Mouse (Mus musculus): ENCODE data around the gene Clk1. TPM values are rescaled to one million over a fixed set of nuclear protein-coding genes. Genes with fewer than 3 reads are reported as not detected.

Clk1 gene
- polyA plus RNA-seq (2014; fragmentation: Nextera tagmentation; extraction: Ambion mirVana), result 166 and 176 TPM in 2 replicates

DNA sequence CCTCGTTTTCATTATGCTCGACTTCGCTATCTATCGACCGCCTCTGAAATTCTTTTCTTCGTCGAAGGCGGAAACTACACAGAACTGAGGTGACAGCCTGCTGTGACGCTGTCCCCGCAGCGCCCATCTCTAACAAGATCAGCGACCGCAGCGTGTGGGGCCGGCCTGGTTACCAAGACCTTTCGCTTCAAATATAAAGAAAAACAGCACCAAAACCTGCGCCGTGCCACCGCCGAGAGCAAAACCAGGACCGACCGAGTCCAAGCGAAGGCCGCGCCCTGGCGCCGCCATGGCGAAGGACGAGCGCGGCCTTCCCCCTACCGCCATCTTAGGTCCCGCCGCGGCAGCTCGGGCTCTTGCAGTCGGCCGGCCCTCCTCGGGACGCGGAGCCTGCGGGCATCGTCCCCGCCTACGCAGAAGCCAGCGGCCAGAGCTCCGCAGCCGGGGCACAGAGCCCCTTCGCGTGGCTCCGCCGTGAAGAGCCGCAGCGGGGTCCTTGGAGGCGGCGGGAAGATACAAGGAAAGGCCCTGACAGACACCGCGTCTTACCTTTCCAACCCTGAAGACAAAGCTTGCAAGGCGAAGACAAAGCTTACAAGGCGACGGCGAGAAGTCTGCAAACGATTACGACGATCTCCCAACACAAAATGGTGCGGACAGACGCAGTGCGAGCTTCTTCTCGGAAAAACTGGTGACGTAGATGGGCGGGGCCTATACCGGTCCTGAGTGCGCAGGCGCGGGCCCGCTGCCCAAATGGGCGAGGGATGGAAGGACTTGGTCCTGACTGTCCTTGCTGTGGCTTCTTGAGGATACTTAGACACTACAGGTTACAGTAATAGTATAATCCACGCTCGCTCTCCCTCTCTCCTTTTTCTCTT, at the start of gene Clk1:
TSS of gene Clk1 (minus strand) at position 696 of the 878 bp plus-strand sequence.
- Histone ChIP-seq H3K36me3 (ENCODE audit: control insufficient read depth, insufficient read depth, low read length) (peaks cover 13% of the 10 kb centered on the region), H3K4me2 (ENCODE audit: low read depth, severe bottlenecking) (peak within 1 kb of the TSS; percentile 52), H3K9me3 (ENCODE audit: control insufficient read depth, low read length) (no peaks in the 10 kb centered on the region), H3K27me3 (ENCODE audit: control insufficient read depth, insufficient read depth, low read length) (no peaks in the 10 kb centered on the region), H3K27ac (replicated peaks; ENCODE audit: low read depth, low read length) (peak within 1 kb of the TSS; percentile 92), H3K4me1 (ENCODE audit: control insufficient read depth, insufficient read depth, low read length) (0 out of 2 replicates have a peak, but pooled peaks cover 4% of the 10 kb centered on the region), H3K4me3 (ENCODE audit: low read depth, low read length) (peak within 1 kb of the TSS; percentile 91), H3K9ac (ENCODE audit: low read length) (peak within 1 kb of the TSS; percentile 99)
- WGBS, result under 1% methylated on average over 79 of the region's 79 CpGs
- ATAC-seq (ENCODE audit: insufficient number of reproducible peaks, low FRiP score, low TSS enrichment, low read depth) (peak; percentile 93), DNase-seq (ENCODE audit: low spot score) (peak; percentile 96)

GRCm38 (mm10) chr1:58465561-58465960, 41.7 kb upstream of the Clk1 start:
- ATAC-seq (ENCODE audit: insufficient number of reproducible peaks, low FRiP score, low TSS enrichment, low read depth) (no peak), DNase-seq (ENCODE audit: low spot score) (no peak)
- no peak overlapping the region for H3K9ac ChIP-seq (ENCODE audit: low read length)
- H3K4me1 ChIP-seq (ENCODE audit: control insufficient read depth, insufficient read depth, low read length), result no peaks in the 10 kb centered on the region
- no peak overlapping the region for H3K27ac ChIP-seq (replicated peaks; ENCODE audit: low read depth, low read length)
- H3K36me3 ChIP-seq (ENCODE audit: control insufficient read depth, insufficient read depth, low read length), result peaks cover 25% of the 10 kb centered on the region; the same call in 1 of the 2 replicates
- WGBS, result 92% methylated on average over 4 of the region's 4 CpGs
- no peak overlapping the region for H3K4me2 ChIP-seq (ENCODE audit: low read depth, severe bottlenecking)
- no peaks in the 10 kb centered on the region for H3K9me3 ChIP-seq (ENCODE audit: control insufficient read depth, low read length)
- H3K4me3 ChIP-seq (ENCODE audit: low read depth, low read length), result no peak overlapping the region
- no peaks in the 10 kb centered on the region for H3K27me3 ChIP-seq (ENCODE audit: control insufficient read depth, insufficient read depth, low read length)

- Histone ChIP-seq H3K27ac (replicated peaks; ENCODE audit: low read depth, low read length) (no peak overlapping the region), H3K9me3 (ENCODE audit: control insufficient read depth, low read length) (no peaks in the 10 kb centered on the region), H3K4me3 (ENCODE audit: low read depth, low read length) (no peak overlapping the region), H3K4me2 (ENCODE audit: low read depth, severe bottlenecking) (no peak overlapping the region), H3K9ac (ENCODE audit: low read length) (no peak overlapping the region), H3K27me3 (ENCODE audit: control insufficient read depth, insufficient read depth, low read length) (no peaks in the 10 kb centered on the region), H3K36me3 (ENCODE audit: control insufficient read depth, insufficient read depth, low read length) (peaks cover 25% of the 10 kb centered on the region; the same call in 1 of the 2 replicates), H3K4me1 (ENCODE audit: control insufficient read depth, insufficient read depth, low read length) (no peaks in the 10 kb centered on the region)
- ATAC-seq (ENCODE audit: insufficient number of reproducible peaks, low FRiP score, low TSS enrichment, low read depth), result no peak
- WGBS, result 90% methylated on average over 4 of the region's 4 CpGs
- no peak for DNase-seq (ENCODE audit: low spot score)
These were observed 41.2 kb upstream of the Clk1 start for GRCm38 (mm10) chr1:58465042-58465441.

DNA sequence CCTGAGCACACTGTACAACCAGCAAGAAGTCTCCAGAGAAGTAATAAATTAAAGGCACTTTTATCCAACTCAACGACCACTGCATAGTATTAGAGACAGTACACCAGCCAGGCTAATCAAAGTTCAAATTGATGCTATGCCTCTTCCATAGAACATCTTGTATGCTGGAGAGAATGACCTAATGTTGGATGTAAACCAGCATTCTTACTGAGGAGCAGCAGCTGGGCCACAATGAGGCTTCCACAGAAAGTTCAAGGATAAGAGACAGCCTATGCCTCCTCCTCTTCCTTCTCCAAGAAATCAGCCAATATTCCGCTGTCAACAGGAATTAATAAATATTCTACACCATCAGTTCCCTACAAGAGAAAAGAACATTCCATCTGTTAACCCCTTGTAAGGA, 40.1 kb upstream of the Clk1 start:
- Histone ChIP-seq H3K9me3 (ENCODE audit: control insufficient read depth, low read length) (no peaks in the 10 kb centered on the region), H3K9ac (ENCODE audit: low read length) (no peak overlapping the region), H3K4me1 (ENCODE audit: control insufficient read depth, insufficient read depth, low read length) (no peaks in the 10 kb centered on the region), H3K4me2 (ENCODE audit: low read depth, severe bottlenecking) (no peak overlapping the region), H3K36me3 (ENCODE audit: control insufficient read depth, insufficient read depth, low read length) (peaks cover 21% of the 10 kb centered on the region; the same call in 1 of the 2 replicates), H3K27me3 (ENCODE audit: control insufficient read depth, insufficient read depth, low read length) (no peaks in the 10 kb centered on the region), H3K27ac (replicated peaks; ENCODE audit: low read depth, low read length) (no peak overlapping the region), H3K4me3 (ENCODE audit: low read depth, low read length) (no peak overlapping the region)
- ATAC-seq (ENCODE audit: insufficient number of reproducible peaks, low FRiP score, low TSS enrichment, low read depth) (no peak), DNase-seq (ENCODE audit: low spot score) (no peak)
- whole genome bisulfite sequencing, result 85% methylated on average over 2 of the region's 2 CpGs

DNA sequence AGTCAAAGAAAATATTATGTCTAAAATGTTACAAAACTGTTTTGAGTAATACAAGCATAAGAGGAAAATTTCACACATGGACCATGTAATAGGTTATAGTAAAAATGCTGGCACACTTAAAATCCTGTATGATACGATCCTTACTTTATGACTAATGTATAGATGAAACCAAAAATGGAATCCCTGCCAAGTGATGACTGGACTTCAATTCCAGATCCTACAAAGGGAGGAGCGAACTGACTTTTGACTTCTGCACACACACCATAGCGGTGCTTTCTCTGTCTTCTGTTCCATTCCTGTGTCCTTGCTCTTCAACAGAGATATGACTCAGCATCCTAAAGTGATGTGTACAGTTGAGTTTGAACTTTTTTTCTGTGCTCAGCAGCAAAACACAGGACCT, 36.7 kb upstream of the Clk1 start:
- H3K27ac ChIP-seq (replicated peaks; ENCODE audit: low read depth, low read length), result no peak overlapping the region
- no peak overlapping the region for H3K9ac ChIP-seq (ENCODE audit: low read length)
- H3K36me3 ChIP-seq (ENCODE audit: control insufficient read depth, insufficient read depth, low read length), result peaks cover 23% of the 10 kb centered on the region
- no peak for DNase-seq (ENCODE audit: low spot score)
- no peaks in the 10 kb centered on the region for H3K9me3 ChIP-seq (ENCODE audit: control insufficient read depth, low read length)
- no peak overlapping the region for H3K4me2 ChIP-seq (ENCODE audit: low read depth, severe bottlenecking)
- no peaks in the 10 kb centered on the region for H3K27me3 ChIP-seq (ENCODE audit: control insufficient read depth, insufficient read depth, low read length)
- no peaks in the 10 kb centered on the region for H3K4me1 ChIP-seq (ENCODE audit: control insufficient read depth, insufficient read depth, low read length)
- 96% methylated on average over 3 of the region's 3 CpGs for WGBS
- H3K4me3 ChIP-seq (ENCODE audit: low read depth, low read length), result no peak overlapping the region
- ATAC-seq (ENCODE audit: insufficient number of reproducible peaks, low FRiP score, low TSS enrichment, low read depth), result no peak

DNA sequence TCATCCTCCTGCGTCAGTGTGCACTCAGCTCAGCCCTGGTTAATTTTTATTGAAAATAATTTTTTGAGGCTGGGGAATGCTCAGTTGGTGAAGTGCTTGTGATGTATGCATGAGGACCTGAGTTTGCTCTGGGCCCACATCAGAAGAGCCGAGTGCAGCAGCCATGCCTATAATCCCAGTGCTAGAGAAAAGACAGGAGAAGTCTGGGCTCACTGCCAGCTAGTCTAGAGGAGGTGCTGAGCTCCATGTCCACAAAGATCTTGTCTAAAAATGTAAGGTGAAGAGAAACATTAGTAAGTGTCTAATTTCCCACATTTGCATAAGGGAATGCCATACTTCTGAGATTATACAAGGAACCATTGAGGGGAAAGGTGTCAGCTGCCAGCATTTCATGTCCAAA, 35.0 kb upstream of the Clk1 start:
- Histone ChIP-seq H3K36me3 (ENCODE audit: control insufficient read depth, insufficient read depth, low read length) (peaks cover 16% of the 10 kb centered on the region), H3K4me2 (ENCODE audit: low read depth, severe bottlenecking) (no peak overlapping the region), H3K9ac (ENCODE audit: low read length) (no peak overlapping the region), H3K4me1 (ENCODE audit: control insufficient read depth, insufficient read depth, low read length) (no peaks in the 10 kb centered on the region), H3K27me3 (ENCODE audit: control insufficient read depth, insufficient read depth, low read length) (no peaks in the 10 kb centered on the region), H3K9me3 (ENCODE audit: control insufficient read depth, low read length) (no peaks in the 10 kb centered on the region), H3K27ac (replicated peaks; ENCODE audit: low read depth, low read length) (no peak overlapping the region), H3K4me3 (ENCODE audit: low read depth, low read length) (no peak overlapping the region)
- ATAC-seq (ENCODE audit: insufficient number of reproducible peaks, low FRiP score, low TSS enrichment, low read depth) (no peak), DNase-seq (ENCODE audit: low spot score) (no peak)
- WGBS, result 88% methylated on average over 2 of the region's 2 CpGs

GRCm38 (mm10) chr1:58458175-58458574, 34.3 kb upstream of the Clk1 start:
- no peaks in the 10 kb centered on the region for H3K27me3 ChIP-seq (ENCODE audit: control insufficient read depth, insufficient read depth, low read length)
- DNase-seq (ENCODE audit: low spot score) (no peak), ATAC-seq (ENCODE audit: insufficient number of reproducible peaks, low FRiP score, low TSS enrichment, low read depth) (no peak)
- H3K4me2 ChIP-seq (ENCODE audit: low read depth, severe bottlenecking), result no peak overlapping the region
- no peaks in the 10 kb centered on the region for H3K9me3 ChIP-seq (ENCODE audit: control insufficient read depth, low read length)
- peaks cover 13% of the 10 kb centered on the region for H3K36me3 ChIP-seq (ENCODE audit: control insufficient read depth, insufficient read depth, low read length)
- no peak overlapping the region for H3K9ac ChIP-seq (ENCODE audit: low read length)
- no peak overlapping the region for H3K4me3 ChIP-seq (ENCODE audit: low read depth, low read length)
- WGBS, result 88% methylated on average over 5 of the region's 5 CpGs
- no peaks in the 10 kb centered on the region for H3K4me1 ChIP-seq (ENCODE audit: control insufficient read depth, insufficient read depth, low read length)
- H3K27ac ChIP-seq (replicated peaks; ENCODE audit: low read depth, low read length), result no peak overlapping the region

DNA sequence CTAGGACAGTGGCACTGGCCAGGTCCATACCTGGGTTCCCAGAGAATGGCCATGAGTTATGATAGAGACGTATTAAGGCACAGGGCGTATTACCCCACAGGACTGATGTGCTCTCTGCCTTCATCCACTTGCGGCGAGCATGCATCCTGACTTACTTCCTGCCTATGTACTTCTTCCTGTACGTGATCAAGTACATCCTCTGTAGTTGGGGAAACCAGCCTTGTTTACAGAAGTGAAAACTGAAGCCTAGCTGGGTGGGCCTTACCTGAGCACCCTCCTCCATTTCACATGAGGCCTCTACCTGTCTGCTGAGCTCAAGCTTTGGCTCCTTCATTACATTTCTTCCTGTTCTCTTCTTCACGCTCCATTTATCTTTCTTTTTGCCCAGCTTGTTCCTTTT, 30.4 kb upstream of the Clk1 start:
- Histone ChIP-seq H3K4me3 (ENCODE audit: low read depth, low read length) (no peak overlapping the region), H3K4me1 (ENCODE audit: control insufficient read depth, insufficient read depth, low read length) (no peaks in the 10 kb centered on the region), H3K27ac (replicated peaks; ENCODE audit: low read depth, low read length) (no peak overlapping the region), H3K9me3 (ENCODE audit: control insufficient read depth, low read length) (no peaks in the 10 kb centered on the region), H3K36me3 (ENCODE audit: control insufficient read depth, insufficient read depth, low read length) (peaks cover 14% of the 10 kb centered on the region), H3K27me3 (ENCODE audit: control insufficient read depth, insufficient read depth, low read length) (no peaks in the 10 kb centered on the region), H3K9ac (ENCODE audit: low read length) (no peak overlapping the region), H3K4me2 (ENCODE audit: low read depth, severe bottlenecking) (no peak overlapping the region)
- ATAC-seq (ENCODE audit: insufficient number of reproducible peaks, low FRiP score, low TSS enrichment, low read depth), result no peak
- no peak for DNase-seq (ENCODE audit: low spot score)
- 92% methylated on average over 6 of the region's 6 CpGs for WGBS

Measured in limb, embryonic 11.5 days (tissue).